Mouse (Mus musculus) brain, embryonic 14.5 days (tissue): ENCODE measurements at regions not wholly inside any gene's neighbourhood (a gene's known extent, or its start where the extent isn't known, plus 50 kb on each side); places are given as distances from the start of the nearest gene placed in this dataset.

Experiments
- DNase-seq: peaks from one replicate; pipeline ENCODE4 v3.0.0-alpha.2; 2011; ENCODE audit warnings: low read depth
- CTCF ChIP-seq: fragments of 200-500 bp; IDR thresholded peaks from 2 replicates; pipeline ENCODE4 v1.5.1; 2012; ENCODE audit warnings: inconsistent platforms, mild to moderate bottlenecking, moderate library complexity, borderline replicate concordance; ENCODE audit not compliant: insufficient read depth, insufficient read length; ENCODE audit errors: extremely low read depth
- POLR2A ChIP-seq: fragments of 200-500 bp; IDR thresholded peaks from 2 replicates; pipeline ENCODE4 v1.6.1; 2012; ENCODE audit warnings: mild to moderate bottlenecking, inconsistent platforms, borderline replicate concordance; ENCODE audit not compliant: poor library complexity, insufficient read depth, insufficient read length, severe bottlenecking; ENCODE audit errors: extremely low read depth

- peak; percentile 82 for DNase-seq
- no peak for TF ChIP-seq POLR2A
- peak; percentile 19; the same call in 1 of the 2 replicates for TF ChIP-seq CTCF
These were observed 151.3 kb downstream of the Klhl25 start for GRCm38 (mm10) chr7:75999324-75999907.

DNA sequence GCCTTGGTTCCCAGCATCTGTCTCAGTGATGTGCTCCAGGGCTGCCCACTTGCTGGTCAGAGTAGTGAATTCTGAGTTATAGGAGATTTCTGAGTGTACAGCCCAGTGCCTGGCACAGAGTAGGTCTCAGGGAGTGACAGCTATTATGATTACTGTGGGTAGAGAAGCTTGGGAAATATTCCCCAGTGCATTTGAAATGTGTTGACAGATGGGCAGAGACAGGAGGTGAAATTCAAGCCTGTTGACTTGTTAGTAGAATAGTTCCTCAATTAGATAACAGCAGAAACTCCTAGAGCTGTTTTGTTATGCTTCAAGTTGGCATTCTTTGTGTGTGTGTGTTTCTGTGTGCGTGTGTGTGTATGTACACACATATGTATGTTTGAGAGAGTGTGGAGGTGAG is 152.9 kb downstream of the Klhl25 start:
- no peak for TF ChIP-seq POLR2A
- TF ChIP-seq CTCF = no peak

GRCm38 (mm10) chr7:76008226-76008625 is 160.1 kb downstream of the Klhl25 start:
- peak; percentile 69 for DNase-seq
- TF ChIP-seq POLR2A (no peak), CTCF (no peak)

More for the DNA sequence above, 152.9 kb downstream of the Klhl25 start:
- peak; percentile 33 for DNase-seq

DNA sequence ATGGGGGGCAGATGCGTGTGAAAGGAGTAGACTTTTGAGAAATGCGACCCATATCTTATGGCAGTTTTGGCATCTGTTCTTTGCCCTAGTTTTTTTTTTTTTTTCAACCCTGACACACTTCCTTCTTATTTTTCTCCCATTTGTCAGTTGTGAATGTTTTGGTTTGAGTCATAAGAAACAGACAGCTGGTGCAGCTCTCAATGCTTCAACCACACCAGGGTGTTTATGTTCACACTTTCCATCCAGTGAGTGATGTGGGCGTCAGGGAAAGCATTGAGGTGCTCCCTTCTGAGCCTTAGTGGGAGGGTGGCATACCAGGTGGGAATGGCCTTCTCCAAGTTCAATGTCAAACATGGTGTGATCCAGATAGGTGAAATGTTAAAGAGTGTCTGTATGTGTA is 181.9 kb upstream of the Agbl1 start:
- no peak for TF ChIP-seq POLR2A
- no peak for TF ChIP-seq CTCF
- DNase-seq = peak; percentile 40

- TF ChIP-seq CTCF (no peak), POLR2A (no peak)
- no peak for DNase-seq
These were observed 180.3 kb upstream of the Agbl1 start for GRCm38 (mm10) chr7:76049342-76049741.

GRCm38 (mm10) chr7:76053843-76054242 is 175.8 kb upstream of the Agbl1 start:
- peak; percentile 35 for DNase-seq

GRCm38 (mm10) chr7:76099149-76099548 is 130.5 kb upstream of the Agbl1 start:
- no peak for DNase-seq

More at GRCm38 (mm10) chr7:76053843-76054242, 175.8 kb upstream of the Agbl1 start:
- TF ChIP-seq CTCF (no peak), POLR2A (no peak)

DNA sequence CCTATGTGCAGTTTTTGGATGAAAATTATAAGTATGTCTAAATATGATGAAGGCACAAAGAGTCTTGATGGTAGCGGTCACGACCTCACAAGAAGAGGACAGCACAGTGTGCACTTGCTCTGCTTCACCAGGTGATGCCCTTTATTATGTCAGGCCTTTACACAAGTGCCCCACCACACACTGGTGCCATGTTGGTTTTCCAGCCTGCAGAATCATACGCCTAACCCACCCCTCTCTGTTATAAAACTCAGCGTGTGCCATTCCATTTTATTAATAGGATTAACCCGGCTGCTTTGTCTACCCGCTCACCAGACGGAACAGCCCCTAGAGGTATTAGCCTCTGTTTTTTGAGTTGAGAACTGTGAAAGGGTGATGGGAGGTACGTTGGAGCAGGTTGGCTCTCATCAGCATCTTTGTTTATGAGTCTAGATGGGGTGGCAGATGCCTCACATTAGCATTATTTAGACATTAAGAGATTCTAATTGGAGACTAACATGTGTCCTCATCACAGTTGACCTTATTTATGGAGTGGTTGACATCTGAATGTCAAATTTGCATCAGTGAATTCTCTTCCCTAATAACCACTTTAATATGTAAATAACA is 108.3 kb upstream of the Agbl1 start:
- peak; percentile 66 for DNase-seq
- no peak for TF ChIP-seq POLR2A
- no peak for TF ChIP-seq CTCF

More at GRCm38 (mm10) chr7:76099149-76099548, 130.5 kb upstream of the Agbl1 start:
- TF ChIP-seq CTCF (no peak), POLR2A (no peak)

DNA sequence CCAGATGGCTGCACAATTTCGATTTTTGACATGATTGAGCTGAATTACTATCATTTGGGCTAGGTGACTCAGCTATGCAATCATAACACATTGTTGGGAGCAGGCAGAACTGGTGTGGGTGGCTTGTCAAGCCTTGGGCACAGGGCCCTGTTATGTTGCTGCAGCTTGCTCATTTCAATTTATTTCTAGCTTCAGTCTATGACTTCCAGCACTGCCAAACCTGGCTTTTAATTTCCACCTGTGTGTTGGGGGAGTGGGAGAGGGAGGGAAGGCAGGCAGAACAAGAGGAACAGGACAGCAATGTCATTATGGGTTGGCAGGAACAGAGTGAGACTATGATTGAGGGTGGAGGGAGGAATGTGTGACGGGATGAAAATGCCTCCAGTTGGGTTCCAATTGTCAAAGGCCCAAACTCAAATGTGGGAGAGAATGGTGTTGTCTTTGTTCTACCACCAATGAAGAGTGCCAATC is 102.0 kb upstream of the Agbl1 start:
- peak; percentile 9 for DNase-seq
- TF ChIP-seq POLR2A (no peak), CTCF (no peak)

DNA sequence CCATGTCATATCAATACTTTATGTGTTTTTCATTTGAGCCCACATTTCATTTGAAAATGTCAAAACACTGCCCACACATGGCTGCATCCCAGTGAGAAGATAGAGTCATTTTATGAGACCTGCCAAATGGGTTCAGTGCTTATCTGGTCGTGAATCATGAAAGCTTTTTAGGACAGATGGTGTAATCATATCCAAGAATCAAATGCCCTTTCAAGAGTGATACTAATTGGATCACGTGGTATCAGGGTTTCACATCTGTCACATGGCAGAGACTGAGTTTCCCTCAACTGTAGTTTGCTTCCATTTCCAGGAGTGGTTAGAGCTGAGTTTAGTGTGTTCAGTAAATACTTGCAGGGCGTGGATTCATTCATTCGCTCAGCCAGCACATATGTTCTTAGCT is 87.2 kb upstream of the Agbl1 start:
- TF ChIP-seq POLR2A = no peak
- TF ChIP-seq CTCF = no peak
- DNase-seq = peak; percentile 68

DNA sequence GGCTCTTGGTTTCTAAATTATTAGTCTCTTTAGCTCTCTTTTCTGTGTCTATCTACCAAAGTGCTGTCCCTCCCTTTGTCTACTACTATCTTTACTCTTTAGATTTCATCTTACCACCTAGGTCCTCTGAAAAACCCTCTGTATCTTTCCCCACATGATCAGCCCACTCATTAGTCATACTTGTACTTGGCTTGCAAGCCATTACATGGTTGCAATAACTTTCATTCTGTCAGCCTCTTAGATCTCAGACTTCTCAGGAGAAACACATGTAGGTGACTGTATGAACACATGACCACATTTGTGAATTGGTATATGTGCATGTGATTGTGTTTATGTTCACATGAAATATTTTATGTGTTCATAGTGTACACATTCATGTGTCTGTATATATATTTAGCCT is 83.3 kb upstream of the Agbl1 start:
- DNase-seq = no peak
- TF ChIP-seq CTCF (no peak), POLR2A (no peak)

DNA sequence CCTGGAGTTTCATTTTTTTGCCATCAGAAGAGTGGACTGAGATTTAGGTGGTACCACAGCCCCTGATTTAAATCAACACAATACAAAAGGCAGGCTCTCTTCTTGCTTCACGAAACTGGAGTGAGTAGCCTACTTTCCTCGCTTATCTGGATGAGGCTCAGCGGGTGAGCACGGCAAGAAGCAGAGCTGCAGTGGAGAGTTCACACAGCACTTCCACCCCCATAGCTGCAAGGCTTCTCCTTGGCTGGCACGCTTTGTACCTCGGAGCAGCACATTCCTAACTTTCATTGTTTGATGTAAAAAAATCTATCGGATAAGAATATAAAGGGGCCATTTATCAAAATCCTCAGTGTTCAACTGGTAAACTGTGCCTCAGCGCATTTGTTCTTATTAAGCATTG is 72.8 kb upstream of the Agbl1 start:
- no peak for TF ChIP-seq CTCF
- no peak for TF ChIP-seq POLR2A
- DNase-seq = peak; percentile 17

GRCm38 (mm10) chr7:76164191-76164590 is 65.5 kb upstream of the Agbl1 start:
- no peak for DNase-seq
- TF ChIP-seq CTCF (no peak), POLR2A (no peak)
